Mouse (Mus musculus) kidney, adult 2 months (tissue): Measurements from ENCODE around the gene Kdm5b.

ENCODE experiments used
- CTCF ChIP-seq: fragments of 200-500 bp; conservative IDR thresholded peaks from 2 replicates; pipeline ENCODE4 v1.5.1; 2011; ENCODE audit warnings: low read depth, mild to moderate bottlenecking, control low read depth, low read length, moderate library complexity, mixed read lengths; ENCODE audit not compliant: insufficient read depth, insufficient read length
- POLR2A ChIP-seq: fragments of 200-500 bp; IDR thresholded peaks from one replicate; pipeline ENCODE4 v1.6.1; 2011; ENCODE audit warnings: low read depth, low read length, control low read depth

- TF ChIP-seq POLR2A = no peak
- peak; percentile 95 for TF ChIP-seq CTCF
Measured at GRCm38 (mm10) chr1:134518677-134519076, 41.3 kb upstream of the Kdm5b start.
